Mouse (Mus musculus) brain, embryonic 14.5 days (tissue): ENCODE measurements at regions not wholly inside any gene's neighbourhood (a gene's known extent, or its start where the extent isn't known, plus 50 kb on each side); places are given as distances from the start of the nearest gene placed in this dataset.

ENCODE experiments used
- CTCF ChIP-seq: fragments of 200-500 bp; IDR thresholded peaks from 2 replicates; pipeline ENCODE4 v1.5.1; 2012; ENCODE audit warnings: inconsistent platforms, mild to moderate bottlenecking, moderate library complexity, borderline replicate concordance; ENCODE audit not compliant: insufficient read depth, insufficient read length; ENCODE audit errors: extremely low read depth
- POLR2A ChIP-seq: fragments of 200-500 bp; IDR thresholded peaks from 2 replicates; pipeline ENCODE4 v1.6.1; 2012; ENCODE audit warnings: mild to moderate bottlenecking, inconsistent platforms, borderline replicate concordance; ENCODE audit not compliant: poor library complexity, insufficient read depth, insufficient read length, severe bottlenecking; ENCODE audit errors: extremely low read depth

- TF ChIP-seq CTCF (no peak), POLR2A (no peak)
Observed at GRCm38 (mm10) chr12:107855547-107855946, 147.9 kb downstream of the Bcl11b start.
